Mouse (Mus musculus) left cerebral cortex, adult 9 months (tissue): Measurements from ENCODE around the gene Srrm4.

Experiments used
- DNase-seq, 2 experiments: peaks; one replicate each; pipeline ENCODE4 v3.0.0; 2022; ENCODE audit warnings: low spot score in 2 of 2

The Srrm4 gene

GRCm38 (mm10) chr5:116591346-116592048 is at the start of gene Srrm4:
Srrm4 (minus strand) TSS chr5:116591817.
- peak; percentile 78 to 91 for DNase-seq

GRCm38 (mm10) chr5:116592801-116593430 is 1.3 kb upstream of the Srrm4 start:
- DNase-seq, result peak in 1 of 2 experiments; percentile 42

GRCm38 (mm10) chr5:116592049-116592800 is 608 bp upstream of the Srrm4 start:
- peak in 1 of 2 experiments; percentile 13 for DNase-seq

- no peak for DNase-seq
Measured at GRCm38 (mm10) chr5:116590698-116591097, 919 bp downstream of the Srrm4 start.

- no peak for DNase-seq
Measured at GRCm38 (mm10) chr5:116589631-116590030, 2.0 kb downstream of the Srrm4 start.

GRCm38 (mm10) chr5:116588836-116589235 is 2.8 kb downstream of the Srrm4 start:
- no peak for DNase-seq

GRCm38 (mm10) chr5:116579533-116579932 is 12.1 kb downstream of the Srrm4 start:
- DNase-seq, result no peak

- no peak for DNase-seq
Measured at GRCm38 (mm10) chr5:116577082-116577481, 14.5 kb downstream of the Srrm4 start.

GRCm38 (mm10) chr5:116573307-116573706 is 18.3 kb downstream of the Srrm4 start:
- no peak for DNase-seq

- no peak for DNase-seq
Measured at GRCm38 (mm10) chr5:116571936-116572335, 19.7 kb downstream of the Srrm4 start.

- no peak for DNase-seq
Measured at GRCm38 (mm10) chr5:116571232-116571861, 20.3 kb downstream of the Srrm4 start.

- DNase-seq, result no peak
Measured at GRCm38 (mm10) chr5:116570566-116570965, 21.1 kb downstream of the Srrm4 start.

- DNase-seq, result no peak
Measured at GRCm38 (mm10) chr5:116569629-116570028, 22.0 kb downstream of the Srrm4 start.

GRCm38 (mm10) chr5:116568050-116568449 is 23.6 kb downstream of the Srrm4 start:
- DNase-seq, result no peak

- DNase-seq, result no peak
Measured at GRCm38 (mm10) chr5:116567298-116567697, 24.3 kb downstream of the Srrm4 start.

- DNase-seq, result no peak
Measured at GRCm38 (mm10) chr5:116566385-116567045, 25.1 kb downstream of the Srrm4 start.

- no peak for DNase-seq
Measured at GRCm38 (mm10) chr5:116565573-116565972, 26.0 kb downstream of the Srrm4 start.

- DNase-seq, result no peak
Measured at GRCm38 (mm10) chr5:116564391-116564790, 27.2 kb downstream of the Srrm4 start.

- no peak for DNase-seq
Measured at GRCm38 (mm10) chr5:116563713-116564112, 27.9 kb downstream of the Srrm4 start.

- DNase-seq, result peak; percentile 30 to 59
Measured at GRCm38 (mm10) chr5:116559091-116559490, 32.5 kb downstream of the Srrm4 start.

- DNase-seq, result no peak
Measured at GRCm38 (mm10) chr5:116556614-116557013, 35.0 kb downstream of the Srrm4 start.

GRCm38 (mm10) chr5:116553868-116554267 is 37.7 kb downstream of the Srrm4 start:
- DNase-seq, result no peak
